Mouse (Mus musculus) CD4-positive helper T cell, adult 2 months (primary cell): ENCODE results near the gene Lypd6b.

ENCODE experiments used
- DNase-seq: peaks from one replicate; pipeline ENCODE4 v3.0.0-alpha.2; 2012; ENCODE audit warnings: low read depth, missing footprints, low spot score

Lypd6b gene

GRCm38 (mm10) chr2:49818126-49818525, 30.6 kb downstream of the Lypd6b start:
- no peak for DNase-seq

GRCm38 (mm10) chr2:49822312-49822711, 34.8 kb downstream of the Lypd6b start:
- DNase-seq: no peak

DNA sequence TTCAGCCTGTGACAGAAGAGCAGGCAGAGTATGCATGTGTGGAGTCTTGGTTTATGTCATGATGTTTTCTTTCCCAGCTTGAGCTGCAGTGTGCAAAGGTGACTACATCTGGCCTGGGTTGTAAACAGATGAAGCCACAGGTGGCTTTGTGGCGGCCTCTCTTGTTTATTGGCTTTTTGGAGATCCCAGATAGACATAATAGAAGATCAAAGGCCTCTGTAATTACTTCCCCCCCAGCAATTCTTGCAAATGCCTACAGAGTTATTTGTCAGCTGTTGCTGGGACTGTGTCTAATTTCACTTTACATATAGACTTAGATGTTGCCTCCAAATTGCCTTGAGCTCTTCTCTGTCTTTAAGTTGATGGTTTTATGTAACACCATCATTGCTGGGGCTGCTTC, 38.1 kb downstream of the Lypd6b start:
- DNase-seq: no peak

- DNase-seq: no peak
Measured at GRCm38 (mm10) chr2:49827756-49828155, 40.3 kb downstream of the Lypd6b start.

DNA sequence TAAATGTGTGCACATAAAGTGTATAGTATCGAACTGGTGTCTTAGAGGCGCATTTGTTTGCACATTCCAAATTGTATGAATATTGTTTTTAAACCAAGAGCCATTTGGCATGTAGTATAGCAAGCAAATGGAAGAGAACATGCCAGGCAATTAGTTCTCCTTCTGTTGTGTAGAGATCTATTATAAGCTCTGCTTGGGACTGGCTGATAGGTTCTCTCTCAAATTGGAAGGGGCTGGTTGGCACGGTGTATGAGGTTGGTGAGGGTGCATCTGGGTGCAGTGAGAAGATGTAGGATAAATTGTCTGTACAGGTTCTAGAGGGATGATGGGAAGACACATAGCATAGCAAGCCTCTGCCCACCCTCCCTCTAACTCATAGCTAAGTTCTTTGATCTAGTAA, 42.9 kb downstream of the Lypd6b start:
- DNase-seq: no peak

DNA sequence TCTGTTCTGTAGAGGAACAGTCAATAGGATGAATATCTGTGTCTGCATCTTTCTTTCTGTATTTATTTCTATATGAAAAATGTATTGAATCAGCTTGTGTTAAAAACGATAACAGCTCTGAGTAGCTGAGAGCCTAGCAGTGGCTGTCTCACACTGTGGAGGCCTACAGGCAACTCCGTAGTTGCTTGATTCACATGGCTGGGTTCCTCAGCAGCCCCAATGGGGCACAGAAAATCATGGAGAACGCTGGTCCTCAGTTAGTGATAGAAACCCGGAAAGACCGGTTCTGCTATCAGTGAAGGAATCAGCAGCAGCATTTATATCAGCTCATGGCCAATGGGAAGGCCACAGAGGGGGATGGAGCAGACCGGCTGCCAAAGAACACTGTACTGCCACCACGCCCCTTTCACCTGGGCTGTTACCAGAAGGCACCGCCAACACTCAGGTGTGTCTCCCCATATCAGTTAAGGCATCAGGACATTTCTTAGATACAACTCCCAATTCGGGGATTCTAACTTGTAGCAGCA, 44.9 kb downstream of the Lypd6b start:
- DNase-seq: no peak

DNA sequence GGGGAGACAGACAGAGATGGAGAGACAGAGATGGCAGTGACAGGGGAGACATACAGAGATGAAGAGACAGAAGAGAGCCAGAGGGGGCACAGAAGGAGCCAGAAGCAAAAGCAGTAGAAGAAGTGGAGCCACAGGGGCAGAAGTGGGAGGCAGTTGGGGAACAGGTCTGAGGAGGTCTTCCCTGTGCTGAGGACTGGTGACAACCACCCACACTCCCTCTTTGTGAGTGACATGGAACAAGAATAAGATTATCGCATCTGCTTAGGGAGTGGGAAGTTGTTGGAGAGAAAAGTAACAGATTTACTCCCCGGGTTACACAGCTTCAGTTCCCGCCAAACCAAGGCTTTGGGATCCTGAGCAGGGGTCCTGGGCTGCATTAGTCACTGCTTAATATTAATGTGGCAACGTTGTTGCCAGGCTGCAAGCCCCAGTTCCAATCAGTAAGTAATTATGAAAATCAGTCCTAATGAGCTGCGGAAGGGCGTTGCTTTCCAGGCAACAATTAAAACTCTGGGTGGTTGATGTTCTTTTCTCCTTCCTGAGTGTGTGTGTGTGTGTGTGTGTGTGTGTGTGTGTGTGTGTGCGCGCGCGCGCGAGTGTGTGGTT, 50.1 kb downstream of the Lypd6b start:
- peak; percentile 20 for DNase-seq

- no peak for DNase-seq
Measured at GRCm38 (mm10) chr2:49838611-49839010, 51.1 kb downstream of the Lypd6b start.

- DNase-seq: no peak
Measured at GRCm38 (mm10) chr2:49840573-49840972, 53.1 kb downstream of the Lypd6b start.

GRCm38 (mm10) chr2:49841089-49841488, 53.6 kb downstream of the Lypd6b start:
- DNase-seq: no peak

DNA sequence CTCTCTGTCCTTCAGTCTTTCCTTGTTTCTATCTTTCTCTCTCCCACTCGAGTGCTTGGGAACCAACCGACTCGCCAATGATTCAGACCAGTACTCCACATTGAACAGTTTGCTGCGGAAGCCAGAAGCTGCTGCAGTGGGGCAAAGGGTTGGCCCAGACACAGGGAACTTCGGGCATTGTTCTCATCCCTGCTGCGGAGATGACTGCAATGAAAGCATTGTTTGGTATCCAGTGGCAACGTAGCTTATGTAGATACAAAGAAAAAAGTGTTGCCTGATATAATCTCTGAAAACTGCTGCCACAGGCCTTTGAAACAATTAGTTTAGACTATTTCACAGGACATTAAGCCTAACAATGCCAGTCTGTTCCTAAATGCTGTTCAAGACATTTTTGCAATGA, 57.6 kb downstream of the Lypd6b start:
- DNase-seq: peak; percentile 21

GRCm38 (mm10) chr2:49846097-49846496, 58.6 kb downstream of the Lypd6b start:
- peak; percentile 74 for DNase-seq

DNA sequence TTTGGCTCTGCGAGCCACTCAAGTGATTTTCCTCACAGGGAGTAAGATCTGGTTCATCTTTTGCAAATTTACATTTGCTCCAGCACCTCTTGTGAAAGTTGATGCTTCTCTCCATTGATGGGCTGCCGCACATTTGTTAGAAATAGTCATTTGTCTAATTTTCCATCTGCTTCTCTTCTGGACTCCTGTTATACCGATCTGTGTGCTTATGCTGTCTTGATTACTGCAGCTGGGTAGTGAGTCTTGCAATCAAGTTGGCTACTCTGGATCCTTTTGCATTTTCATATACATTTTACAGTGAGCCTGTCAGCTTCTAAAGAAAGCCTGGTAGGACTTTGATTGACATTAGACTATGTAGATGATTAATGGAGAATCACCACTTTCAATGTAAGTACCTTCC, 59.4 kb downstream of the Lypd6b start:
- no peak for DNase-seq

DNA sequence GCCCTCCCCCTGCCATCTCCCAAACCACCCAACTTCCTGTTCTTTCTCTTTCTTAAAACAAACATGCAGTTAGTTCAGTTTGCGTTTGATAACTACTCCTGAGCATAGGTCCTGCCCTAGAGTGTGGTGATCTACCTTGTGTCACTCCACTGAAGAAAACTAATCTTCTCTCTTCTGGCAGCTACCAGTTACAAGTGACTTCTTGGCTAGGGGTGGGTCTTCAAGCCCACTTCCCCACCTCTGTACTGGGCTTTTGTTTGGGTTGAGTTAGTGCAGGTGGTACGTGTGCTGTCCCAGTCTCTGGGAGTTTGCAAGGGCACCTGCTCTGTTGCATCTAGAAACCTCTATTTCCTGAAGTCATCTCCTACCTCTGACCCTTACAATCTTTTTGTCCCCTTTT, 60.3 kb downstream of the Lypd6b start:
- DNase-seq: peak; percentile 22

DNA sequence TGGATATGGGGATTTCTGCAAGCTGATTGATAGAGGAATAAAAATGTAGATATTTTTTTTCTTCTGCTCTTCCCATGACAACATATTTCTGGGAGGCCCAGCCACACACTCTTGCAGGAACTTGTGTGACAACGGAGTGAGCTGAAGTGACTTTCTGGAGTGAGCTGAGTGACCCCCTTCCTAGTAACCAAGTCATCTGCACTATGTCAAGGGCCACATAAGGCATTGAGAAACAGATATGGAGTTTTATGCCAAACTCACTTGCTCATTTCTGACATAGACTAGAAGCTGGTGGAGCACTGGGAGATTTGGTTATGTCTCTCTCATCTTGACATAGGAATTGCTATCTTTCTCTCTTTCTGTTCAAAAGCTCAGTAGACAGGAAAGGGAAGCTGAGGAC, 62.3 kb downstream of the Lypd6b start:
- no peak for DNase-seq

DNA sequence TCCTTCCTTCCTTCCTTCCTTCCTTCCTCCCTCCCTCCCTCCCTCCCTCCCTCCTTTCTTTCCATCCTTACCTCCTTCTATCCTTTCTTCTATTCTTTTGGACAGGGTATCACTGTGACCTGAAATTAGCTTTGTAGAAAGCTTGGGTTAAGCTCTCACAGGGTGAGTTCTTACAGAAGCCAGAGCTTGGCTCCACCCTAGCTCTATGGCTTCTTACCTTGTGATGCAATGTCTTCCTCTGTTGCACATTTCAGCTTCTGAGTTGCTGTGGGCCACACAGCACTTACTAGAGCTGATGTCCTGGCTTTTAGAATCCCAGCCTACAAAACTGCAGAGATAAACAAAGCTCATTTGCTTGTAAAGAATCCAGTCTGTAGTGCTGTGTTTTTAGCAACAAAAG, 64.5 kb downstream of the Lypd6b start:
- no peak for DNase-seq

DNA sequence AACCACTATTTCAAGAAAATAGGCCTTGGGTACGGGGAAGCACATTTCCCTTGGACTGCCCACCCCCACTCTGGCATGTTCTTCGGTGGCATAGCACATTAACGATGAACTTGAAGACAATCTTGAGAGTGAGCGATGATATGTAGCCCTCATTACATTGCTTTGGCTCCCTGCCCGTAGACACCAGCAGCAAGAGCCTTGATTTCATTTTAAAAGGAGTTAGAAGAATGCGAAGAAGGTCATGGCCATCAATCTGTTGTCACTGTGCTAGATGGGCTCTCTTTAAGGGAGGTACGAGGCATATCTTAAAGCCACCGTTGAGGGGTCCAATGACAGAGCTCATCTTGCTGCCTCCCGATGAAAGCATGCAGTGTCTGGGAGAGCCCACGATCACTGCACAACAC, 68.7 kb downstream of the Lypd6b start:
- DNase-seq: no peak

DNA sequence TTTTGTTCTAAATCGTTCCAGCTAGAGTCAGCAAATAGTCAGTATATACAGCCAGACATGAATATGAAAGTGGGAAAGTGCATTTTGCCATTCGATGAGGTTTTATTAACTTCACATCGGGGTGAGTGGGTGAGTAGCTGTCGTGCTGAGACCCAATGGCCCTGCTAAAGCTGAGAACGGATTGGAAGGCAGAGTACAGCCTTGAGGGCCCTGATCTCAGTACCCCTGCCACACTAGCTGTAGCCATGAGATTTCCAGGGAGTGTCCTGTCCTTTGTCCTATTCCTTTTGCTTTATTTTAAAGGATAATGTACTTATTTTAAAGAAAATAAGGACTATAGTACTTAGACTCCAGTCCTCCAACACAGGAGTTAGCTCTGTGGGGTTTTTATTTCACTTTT, 69.1 kb downstream of the Lypd6b start:
- no peak for DNase-seq

DNA sequence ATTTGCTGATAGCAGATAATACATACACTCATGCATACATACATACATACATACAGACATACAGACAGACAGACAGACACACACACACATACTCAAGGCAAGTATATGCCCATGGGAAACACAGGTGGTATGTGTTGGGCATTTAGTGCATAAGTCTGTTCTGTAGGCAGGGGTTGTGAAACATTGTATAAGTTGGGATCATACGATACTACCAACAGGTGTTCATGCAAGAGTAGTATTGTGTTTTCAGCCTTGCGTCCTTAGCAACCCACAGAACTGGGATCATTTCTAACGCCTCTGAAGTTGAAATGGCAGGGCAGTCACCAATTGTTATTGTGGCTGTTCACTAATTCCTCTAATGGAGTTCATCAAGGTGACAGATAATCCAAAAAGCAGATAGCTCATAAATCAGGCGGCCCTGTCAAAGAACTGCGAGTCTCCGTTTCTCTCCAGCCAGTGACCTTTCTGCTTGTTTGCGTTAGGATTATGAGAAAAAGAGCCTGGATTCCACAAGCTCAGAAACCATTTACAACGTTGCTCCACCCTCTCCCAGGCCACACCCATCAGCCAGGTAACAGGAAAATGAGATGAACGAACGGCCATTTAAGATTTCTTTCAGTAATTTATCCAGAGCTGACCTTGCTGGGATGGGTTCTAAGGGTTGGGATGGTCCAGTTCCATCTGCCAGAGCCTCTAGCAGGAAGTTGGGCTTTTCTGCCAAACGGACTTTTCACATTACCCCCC, 72.9 kb downstream of the Lypd6b start:
- DNase-seq: no peak

- no peak for DNase-seq
Measured at GRCm38 (mm10) chr2:49860969-49861592, 73.6 kb downstream of the Lypd6b start.

DNA sequence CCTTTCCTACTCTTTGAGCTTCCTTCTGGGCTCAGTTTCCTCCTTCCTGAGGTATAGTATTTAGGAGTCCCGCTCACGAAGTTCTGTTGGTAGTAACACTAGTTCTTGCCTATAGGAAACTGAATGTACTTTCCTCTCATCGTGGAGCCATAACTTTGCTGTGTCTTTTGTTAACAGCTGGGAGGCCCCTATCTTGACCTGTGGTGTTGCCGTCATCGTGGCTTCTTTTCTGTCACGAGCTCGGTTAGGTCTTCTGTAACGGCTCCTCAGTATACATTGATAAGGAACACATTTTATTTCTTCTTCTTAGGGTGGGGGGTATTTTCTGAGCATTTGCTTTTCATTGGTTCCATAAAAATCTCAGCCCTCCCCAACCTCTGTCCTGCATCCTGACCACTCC, 74.2 kb downstream of the Lypd6b start:
- no peak for DNase-seq

- peak; percentile 42 for DNase-seq
Measured at GRCm38 (mm10) chr2:49868116-49868858, 80.8 kb downstream of the Lypd6b start.
